Mouse (Mus musculus) liver, embryonic 14 days (tissue): ENCODE data around the gene Rab17. TPM values are rescaled to one million over a fixed set of nuclear protein-coding genes. Genes with fewer than 3 reads are reported as not detected.

Experiments
- polyA plus RNA-seq: library from polyadenylated mRNA; depleted of rRNA; stranded (reverse); fragments of >200 nt; gene quantifications from 2 replicates; pipeline ENCODE4 v1.2.3, GENCODE M21; 2012; rRNA removed

Rab17 gene
- polyA plus RNA-seq, result 1.8 and 2.3 TPM in 2 replicates

DNA sequence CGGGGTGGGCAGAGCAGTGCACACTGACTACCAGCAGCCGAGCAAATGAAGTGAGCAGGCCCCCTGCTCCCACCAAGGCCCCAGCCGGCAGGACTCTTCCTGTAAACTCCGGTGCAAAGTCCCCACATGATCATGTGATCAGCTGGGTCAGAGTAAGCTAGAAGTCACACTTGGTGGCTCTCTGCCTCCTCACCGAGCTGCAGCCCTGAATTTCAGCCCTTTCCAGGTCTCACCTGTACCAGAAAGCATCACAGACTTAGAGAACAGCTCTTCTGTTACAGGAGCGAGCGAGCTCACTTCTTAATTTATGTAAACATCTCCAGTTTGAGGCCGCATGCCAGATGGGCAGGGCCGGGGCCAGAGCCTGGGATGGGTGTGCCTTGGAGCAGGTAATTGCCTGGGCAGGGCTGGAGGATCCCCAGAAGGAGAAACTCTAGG lies at the start of gene Rab17:
Gene Rab17 (minus strand): TSS at position 315 of the 438 bp plus-strand sequence.

DNA sequence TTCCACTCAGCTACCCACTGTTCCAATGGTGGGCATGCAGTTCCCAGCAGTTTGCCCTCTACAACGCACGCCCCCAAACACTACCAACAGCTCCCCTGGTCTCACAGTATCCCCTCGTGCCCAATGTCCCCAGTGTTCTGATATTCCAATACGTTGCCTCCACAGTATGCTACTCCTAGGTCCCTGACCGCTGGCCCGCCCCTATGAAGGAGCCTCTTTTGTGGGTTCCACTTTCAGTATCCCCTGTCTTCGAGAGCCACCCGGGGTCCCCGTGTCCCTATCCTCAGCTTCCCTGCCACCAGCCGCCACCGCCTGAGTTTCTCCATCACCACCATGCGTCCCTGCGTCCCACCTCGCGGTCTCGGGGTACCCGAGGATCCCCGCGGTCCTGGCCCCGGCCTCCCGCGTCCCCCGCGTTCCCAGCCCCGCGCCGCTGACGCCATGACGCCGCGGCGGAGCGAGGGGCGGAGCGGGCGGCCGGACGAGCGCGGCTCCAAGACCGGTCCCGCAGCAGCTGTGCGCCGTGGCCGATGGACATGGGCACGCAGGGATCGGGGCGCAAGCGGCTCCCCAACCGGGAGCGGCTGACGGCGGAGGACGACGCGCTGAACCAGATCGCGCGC lies 28.9 kb upstream of the Rab17 start, which contains the start of gene Lrrfip1:
Gene Lrrfip1 (plus strand): TSS at position 470 of the 623 bp plus-strand sequence.

DNA sequence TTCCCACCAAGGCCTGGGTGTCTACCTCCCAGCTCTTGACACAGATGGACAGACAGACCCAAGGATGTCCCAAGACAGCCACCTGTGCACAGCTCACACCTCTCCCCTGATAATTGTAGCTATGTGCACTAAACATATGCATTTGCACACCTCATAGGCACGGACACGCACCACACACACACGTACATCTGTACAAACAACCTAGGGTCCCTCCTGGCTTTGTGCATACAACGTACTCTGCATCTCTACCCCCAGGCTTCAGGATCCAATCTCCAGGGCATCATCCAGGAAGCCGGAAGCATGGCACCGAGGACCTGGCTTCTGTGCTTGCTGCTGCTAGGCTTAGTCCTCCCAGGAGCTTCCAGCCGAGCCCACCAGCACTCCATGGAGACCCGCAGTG lies 16.7 kb downstream of the Rab17 start, which contains the start of gene Prlh:
Gene Prlh (plus strand): TSS at position 301 of the 400 bp plus-strand sequence.

DNA sequence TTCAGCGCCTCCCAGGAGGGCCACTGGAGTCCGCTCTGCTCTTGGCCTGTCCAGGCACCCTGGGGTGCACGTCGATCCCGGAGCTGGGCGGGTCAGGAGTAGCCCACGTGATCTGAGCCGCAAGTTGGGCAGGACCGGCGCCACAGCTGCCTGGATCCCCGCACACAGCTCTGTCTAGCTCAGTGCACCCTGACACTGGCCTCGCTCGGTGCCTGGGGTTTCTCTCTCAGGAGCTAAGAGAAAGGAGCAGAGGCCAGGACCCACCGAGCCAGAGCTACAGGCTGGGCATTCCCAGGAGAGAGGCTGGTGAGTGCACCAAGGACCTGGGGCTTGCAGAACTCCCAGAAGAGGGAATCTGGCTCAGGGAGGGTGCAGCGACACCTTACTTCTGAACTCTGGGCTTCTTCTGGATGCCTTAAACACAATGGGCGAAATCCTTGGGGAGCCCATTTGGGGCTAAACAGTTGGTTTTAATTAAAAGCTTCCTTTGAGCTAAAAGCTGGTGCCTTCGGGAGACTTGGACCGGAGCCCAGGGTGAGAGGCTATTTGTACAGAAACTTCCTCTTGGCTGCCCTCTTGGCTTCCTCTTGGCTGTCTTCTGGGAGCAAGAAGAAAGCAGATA lies 54.4 kb downstream of the Rab17 start, which contains the start of gene Mlph:
Gene Mlph (plus strand): TSS at position 138 of the 622 bp plus-strand sequence.

Other genes starting within 250 kb of the Rab17 start
- gene Col6a3, start 125.7 kb downstream of the Rab17 start, polyA plus RNA-seq, result 4.1 and 7.7 TPM in 2 replicates
- gene Mlph, start 54.6 kb downstream of the Rab17 start, polyA plus RNA-seq, result 0.01 TPM in 2 replicates
- not detected in 2 replicates for gene Prlh, start 16.6 kb downstream of the Rab17 start, polyA plus RNA-seq
- gene Lrrfip1, start 29.1 kb upstream of the Rab17 start, polyA plus RNA-seq, result 9.4 and 10.1 TPM in 2 replicates
- gene Rbm44, start 175.4 kb upstream of the Rab17 start, polyA plus RNA-seq, result 1.3 and 1.6 TPM in 2 replicates
- gene Ramp1, start 210.2 kb upstream of the Rab17 start, polyA plus RNA-seq, result 2.3 and 2.8 TPM in 2 replicates